Mouse (Mus musculus): Measurements from ENCODE around the gene Cadm2. TPM values are rescaled to one million over a fixed set of nuclear protein-coding genes. Genes with fewer than 3 reads are reported as not detected.

The Cadm2 gene
- polyA plus RNA-seq, 1 experiment = not detected

GRCm38 (mm10) chr16:66761546-66762473 is 858.9 kb downstream of the Cadm2 start:
- H3K9me3 ChIP-seq = no peaks in the 10 kb centered on the region
- TF ChIP-seq FLI1 (IDR thresholded peaks at IDR 0.05; ENCODE audit: low read length) (no peak), GATA1 (IDR thresholded peaks at IDR 0.05; ENCODE audit: borderline replicate concordance, low read length) (no peak)
- H3K36me3 ChIP-seq (replicated peaks; ENCODE audit: low read length) = no peaks in the 10 kb centered on the region
- H3K4me1 ChIP-seq = no peaks in the 10 kb centered on the region
- H3K4me3 ChIP-seq (replicated peaks) = no peak overlapping the region
- no peaks in the 10 kb centered on the region for H3K27me3 ChIP-seq (replicated peaks)

DNA sequence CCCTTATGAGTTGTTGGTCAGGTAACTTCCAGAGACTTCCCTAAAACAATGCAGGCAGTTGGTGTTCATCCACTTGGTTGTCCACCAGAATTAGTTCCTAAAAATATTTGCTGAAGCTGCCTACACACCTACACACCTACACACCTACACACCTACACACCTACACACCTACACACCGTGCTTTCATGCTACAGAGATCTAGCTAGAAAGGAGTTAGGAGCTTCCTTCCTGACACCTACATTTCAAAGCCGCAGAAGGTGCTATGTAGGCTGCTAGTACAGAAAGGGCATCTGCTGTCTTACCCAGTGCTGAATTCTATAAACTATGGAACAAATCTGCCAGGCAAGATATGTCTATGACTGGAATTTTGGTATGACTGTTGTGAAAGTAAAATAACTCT is 872.2 kb downstream of the Cadm2 start:
- no peak overlapping the region for H3K4me3 ChIP-seq (replicated peaks)
- no peaks in the 10 kb centered on the region for H3K4me1 ChIP-seq
- no peaks in the 10 kb centered on the region for H3K9me3 ChIP-seq
- TF ChIP-seq FLI1 (IDR thresholded peaks at IDR 0.05; ENCODE audit: low read length) = no peak
- TF ChIP-seq GATA1 (IDR thresholded peaks at IDR 0.05; ENCODE audit: borderline replicate concordance, low read length) = no peak
- H3K36me3 ChIP-seq (replicated peaks; ENCODE audit: low read length) = no peaks in the 10 kb centered on the region
- no peaks in the 10 kb centered on the region for H3K27me3 ChIP-seq (replicated peaks)

DNA sequence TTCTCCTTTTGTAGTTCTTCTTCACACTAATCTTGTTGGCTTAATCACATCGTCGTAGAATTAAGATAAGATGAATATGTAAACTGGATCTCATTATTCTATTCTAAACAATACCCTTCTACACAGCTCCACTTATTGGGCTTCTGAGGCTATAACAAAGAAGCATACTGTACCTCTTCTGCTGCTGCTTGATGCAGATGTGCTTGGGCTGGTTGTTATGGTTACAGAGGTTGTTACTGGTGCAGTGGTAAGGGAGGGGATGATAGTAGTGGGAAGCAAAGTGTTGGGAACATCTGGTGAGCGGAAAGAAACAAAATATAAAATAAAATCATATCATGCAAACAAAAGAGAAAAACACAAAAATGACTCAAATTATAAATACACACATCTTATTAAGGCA is 889.5 kb downstream of the Cadm2 start:
- no peak overlapping the region for H3K4me3 ChIP-seq (replicated peaks)
- no peaks in the 10 kb centered on the region for H3K9me3 ChIP-seq
- no peaks in the 10 kb centered on the region for H3K36me3 ChIP-seq (replicated peaks; ENCODE audit: low read length)
- H3K27me3 ChIP-seq (replicated peaks) = no peaks in the 10 kb centered on the region
- TF ChIP-seq GATA1 (IDR thresholded peaks at IDR 0.05; ENCODE audit: borderline replicate concordance, low read length) (no peak), FLI1 (IDR thresholded peaks at IDR 0.05; ENCODE audit: low read length) (no peak)
- H3K4me1 ChIP-seq = no peaks in the 10 kb centered on the region

DNA sequence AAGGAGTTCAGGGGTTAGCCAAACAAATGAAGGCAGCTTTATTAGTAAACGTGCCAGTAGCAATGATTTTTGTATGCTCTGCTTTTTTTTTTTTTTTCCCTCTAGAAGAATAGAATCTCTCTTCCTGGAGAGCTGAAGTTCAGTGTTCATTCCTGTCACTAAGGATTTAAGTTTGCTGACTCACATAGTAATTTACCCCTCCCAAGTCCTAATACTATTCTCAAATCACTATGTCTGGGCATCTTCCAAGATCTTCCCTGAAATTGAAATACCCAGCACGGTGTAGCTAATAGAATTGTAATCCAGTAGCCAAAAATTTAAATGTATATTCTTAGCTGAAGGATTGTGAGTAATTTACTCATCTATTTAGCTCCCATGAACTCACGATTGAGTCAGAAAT is 914.2 kb downstream of the Cadm2 start:
- Histone ChIP-seq H3K4me1 (no peaks in the 10 kb centered on the region), H3K36me3 (replicated peaks; ENCODE audit: low read length) (no peaks in the 10 kb centered on the region), H3K27me3 (replicated peaks) (no peaks in the 10 kb centered on the region), H3K4me3 (replicated peaks) (no peak overlapping the region), H3K9me3 (no peaks in the 10 kb centered on the region)
- TF ChIP-seq FLI1 (IDR thresholded peaks at IDR 0.05; ENCODE audit: low read length) (no peak), GATA1 (IDR thresholded peaks at IDR 0.05; ENCODE audit: borderline replicate concordance, low read length) (no peak)

DNA sequence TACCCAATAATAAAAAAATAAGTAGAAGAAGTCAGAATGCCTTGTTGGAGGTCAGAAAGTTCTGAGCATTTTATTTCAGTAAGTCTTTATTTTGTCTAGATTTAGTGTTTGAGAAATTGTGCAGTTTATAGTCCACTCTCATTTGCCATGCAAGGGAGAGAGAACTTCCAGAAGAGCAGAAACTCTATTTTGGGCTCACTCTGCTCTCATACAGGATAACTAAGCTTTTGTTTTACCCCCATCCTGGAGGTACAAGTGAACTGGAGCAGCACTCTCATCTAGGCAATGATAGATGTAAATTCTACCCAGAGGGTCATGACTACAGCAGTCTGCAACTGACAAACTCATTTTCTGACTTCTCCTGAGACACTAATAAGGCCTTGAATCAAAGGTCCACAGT is 925.9 kb downstream of the Cadm2 start:
- no peak for TF ChIP-seq GATA1 (IDR thresholded peaks at IDR 0.05; ENCODE audit: borderline replicate concordance, low read length)
- no peak for TF ChIP-seq FLI1 (IDR thresholded peaks at IDR 0.05; ENCODE audit: low read length)
- no peaks in the 10 kb centered on the region for H3K9me3 ChIP-seq
- no peaks in the 10 kb centered on the region for H3K4me1 ChIP-seq
- H3K27me3 ChIP-seq (replicated peaks) = no peaks in the 10 kb centered on the region
- no peak overlapping the region for H3K4me3 ChIP-seq (replicated peaks)
- H3K36me3 ChIP-seq (replicated peaks; ENCODE audit: low read length) = no peaks in the 10 kb centered on the region

GRCm38 (mm10) chr16:66677241-66677640 is 943.5 kb downstream of the Cadm2 start:
- TF ChIP-seq FLI1 (IDR thresholded peaks at IDR 0.05; ENCODE audit: low read length) (no peak), GATA1 (IDR thresholded peaks at IDR 0.05; ENCODE audit: borderline replicate concordance, low read length) (no peak)
- H3K9me3 ChIP-seq = no peaks in the 10 kb centered on the region
- H3K27me3 ChIP-seq (replicated peaks) = no peaks in the 10 kb centered on the region
- H3K4me3 ChIP-seq (replicated peaks) = no peak overlapping the region
- H3K36me3 ChIP-seq (replicated peaks; ENCODE audit: low read length) = no peaks in the 10 kb centered on the region
- no peaks in the 10 kb centered on the region for H3K4me1 ChIP-seq

DNA sequence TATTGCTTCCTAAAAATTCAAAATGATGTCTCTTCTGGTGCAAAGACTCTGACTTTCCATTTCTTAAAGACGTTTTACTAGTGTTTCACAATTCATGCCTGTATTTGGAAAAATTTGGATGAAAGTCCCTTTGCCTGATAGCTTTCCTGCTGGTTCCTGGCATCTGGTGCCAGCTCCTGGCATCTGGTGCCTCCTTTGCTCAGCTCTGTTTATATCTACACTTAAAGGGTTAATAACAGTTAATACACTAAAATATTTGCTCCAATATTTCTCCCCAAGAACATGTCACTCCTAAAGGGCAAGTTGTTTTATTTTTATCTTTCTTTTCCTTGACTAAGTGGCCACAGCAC is 969.7 kb downstream of the Cadm2 start:
- H3K36me3 ChIP-seq (replicated peaks; ENCODE audit: low read length) = no peaks in the 10 kb centered on the region
- no peaks in the 10 kb centered on the region for H3K4me1 ChIP-seq
- no peak overlapping the region for H3K4me3 ChIP-seq (replicated peaks)
- no peaks in the 10 kb centered on the region for H3K27me3 ChIP-seq (replicated peaks)
- H3K9me3 ChIP-seq = no peaks in the 10 kb centered on the region
- no peak for TF ChIP-seq FLI1 (IDR thresholded peaks at IDR 0.05; ENCODE audit: low read length)
- TF ChIP-seq GATA1 (IDR thresholded peaks at IDR 0.05; ENCODE audit: borderline replicate concordance, low read length) = no peak

DNA sequence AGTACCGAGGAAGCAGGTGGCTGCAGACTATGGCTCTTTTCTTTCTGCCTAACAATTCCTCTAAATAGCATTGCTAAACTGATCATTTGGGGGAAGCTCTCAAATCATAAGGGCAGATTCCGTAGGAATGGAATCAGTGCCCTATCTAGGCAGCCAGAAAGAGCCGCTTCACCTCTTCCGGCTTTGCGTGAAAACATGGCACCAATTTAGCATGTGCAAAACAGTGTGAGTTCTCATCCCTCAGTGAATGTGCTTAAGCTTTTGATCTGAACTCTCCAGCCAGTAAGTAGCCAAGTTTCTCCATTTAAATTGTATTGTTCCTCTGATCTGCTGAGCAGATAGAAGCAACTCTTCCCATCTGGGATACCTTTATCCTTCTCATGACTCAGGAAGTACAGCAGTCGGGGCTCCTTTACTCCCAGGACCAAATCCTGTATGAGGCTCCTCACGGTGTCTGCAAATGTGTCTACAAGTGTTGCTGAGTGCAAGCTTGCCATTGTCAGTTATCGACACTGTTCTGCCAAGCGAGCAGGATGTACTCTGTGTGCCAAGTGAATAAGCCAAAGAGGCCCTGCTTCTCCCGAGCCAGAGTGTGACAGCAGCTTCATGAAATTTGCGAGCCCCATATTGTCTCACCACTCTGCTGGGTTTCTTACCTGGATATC is 970.2 kb downstream of the Cadm2 start:
- Histone ChIP-seq H3K27me3 (replicated peaks) (no peaks in the 10 kb centered on the region), H3K4me1 (no peaks in the 10 kb centered on the region), H3K4me3 (replicated peaks) (no peak overlapping the region), H3K9me3 (no peaks in the 10 kb centered on the region), H3K36me3 (replicated peaks; ENCODE audit: low read length) (no peaks in the 10 kb centered on the region)
- TF ChIP-seq FLI1 (IDR thresholded peaks at IDR 0.05; ENCODE audit: low read length) (no peak), GATA1 (IDR thresholded peaks at IDR 0.05; ENCODE audit: borderline replicate concordance, low read length) (no peak)

GRCm38 (mm10) chr16:66647798-66648197 is 972.9 kb downstream of the Cadm2 start:
- no peak overlapping the region for H3K4me3 ChIP-seq (replicated peaks)
- TF ChIP-seq FLI1 (IDR thresholded peaks at IDR 0.05; ENCODE audit: low read length) (no peak), GATA1 (IDR thresholded peaks at IDR 0.05; ENCODE audit: borderline replicate concordance, low read length) (no peak)

DNA sequence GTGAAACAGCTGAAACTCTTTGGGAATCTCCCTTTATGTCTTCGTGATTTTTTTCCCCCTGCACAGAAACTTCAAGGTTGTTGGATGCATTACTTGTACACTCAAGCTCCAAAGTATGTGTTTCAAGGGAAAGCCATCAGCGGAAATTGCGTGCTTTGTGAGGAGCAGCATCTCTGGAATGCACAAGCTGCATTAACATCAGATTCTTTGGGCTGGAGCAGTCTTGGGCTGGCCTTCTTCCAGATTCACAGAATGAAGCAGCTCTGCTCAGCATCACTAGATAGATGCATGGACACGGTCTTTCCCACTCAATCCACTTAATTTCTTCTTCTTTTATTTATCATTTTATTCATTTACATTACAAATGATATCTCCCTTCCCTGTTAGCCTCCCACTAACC is 977.1 kb downstream of the Cadm2 start:
- no peak for TF ChIP-seq GATA1 (IDR thresholded peaks at IDR 0.05; ENCODE audit: borderline replicate concordance, low read length)
- no peak for TF ChIP-seq FLI1 (IDR thresholded peaks at IDR 0.05; ENCODE audit: low read length)
- Histone ChIP-seq H3K9me3 (no peaks in the 10 kb centered on the region), H3K4me1 (no peaks in the 10 kb centered on the region), H3K27me3 (replicated peaks) (no peaks in the 10 kb centered on the region), H3K36me3 (replicated peaks; ENCODE audit: low read length) (no peaks in the 10 kb centered on the region), H3K4me3 (replicated peaks) (no peak overlapping the region)

More at GRCm38 (mm10) chr16:66647798-66648197, 972.9 kb downstream of the Cadm2 start:
- Histone ChIP-seq H3K4me1 (no peaks in the 10 kb centered on the region), H3K36me3 (replicated peaks; ENCODE audit: low read length) (no peaks in the 10 kb centered on the region), H3K27me3 (replicated peaks) (no peaks in the 10 kb centered on the region), H3K9me3 (no peaks in the 10 kb centered on the region)
